Mouse (Mus musculus) intestine, embryonic 15.5 days (tissue): ENCODE data around the gene Hipk2. TPM values are rescaled to one million over a fixed set of nuclear protein-coding genes. Genes with fewer than 3 reads are reported as not detected.

Experiments
- ATAC-seq: fragments of 200-750 bp; cut with Nextera tagmentation; 2 replicates; pipeline ENCODE4 v1.8.0; 2017; ENCODE audit warnings: moderate TSS enrichment, moderate library complexity
- H3K27ac ChIP-seq: fragments of 300-500 bp; sonication (generic); 2 replicates; pipeline ENCODE4 v1.5.1; 2015; ENCODE audit warnings: mild to moderate bottlenecking, inconsistent platforms
- H3K27me3 ChIP-seq: fragments of 300-500 bp; sonication (generic); replicated peaks from 2 replicates; pipeline ENCODE4 v1.6.1; 2015; ENCODE audit warnings: inconsistent platforms
- H3K36me3 ChIP-seq: fragments of 300-500 bp; sonication (generic); 2 replicates; pipeline ENCODE4 v1.6.1; 2015; ENCODE audit warnings: inconsistent platforms
- H3K4me1 ChIP-seq: fragments of 300-500 bp; sonication (generic); replicated peaks from 2 replicates; pipeline ENCODE4 v1.6.1; 2015; ENCODE audit warnings: inconsistent platforms
- H3K4me2 ChIP-seq: fragments of 300-500 bp; sonication (generic); replicated peaks from 2 replicates; pipeline ENCODE4 v1.6.1; 2015; ENCODE audit warnings: mild to moderate bottlenecking, inconsistent platforms
- H3K4me3 ChIP-seq: fragments of 300-500 bp; sonication (generic); replicated peaks from 2 replicates; pipeline ENCODE4 v1.5.1; 2015; ENCODE audit warnings: inconsistent platforms
- H3K9ac ChIP-seq: fragments of 300-500 bp; sonication (generic); 2 replicates; pipeline ENCODE4 v1.6.1; 2015; ENCODE audit warnings: inconsistent platforms
- H3K9me3 ChIP-seq: fragments of 300-500 bp; sonication (generic); 2 replicates; pipeline ENCODE4 v1.6.1; 2016; ENCODE audit warnings: inconsistent platforms
- WGBS: fragments of 180-500 bp; shearing (Covaris S2); methylation state at CpG from one replicate; pipeline ENCODE4 v1.1.7; 2015; 5-methylcytosine and 5-hydroxymethylcytosine counted together
- polyA plus RNA-seq: library from polyadenylated mRNA; unstranded; fragments of >200 nt; fragmentation: Nextera tagmentation; extraction: Ambion mirVana; gene quantifications from 2 replicates; pipeline ENCODE4 v1.2.1, GENCODE M21; 2015

Hipk2 gene
- polyA plus RNA-seq, 1 experiment from 2014 or later = 20.2 TPM

GRCm38 (mm10) chr6:38725515-38725914, 150.4 kb downstream of the Hipk2 start:
- no peak for ATAC-seq
- Histone ChIP-seq H3K4me2 (no peak overlapping the region), H3K4me3 (no peak overlapping the region), H3K9ac (no peak overlapping the region), H3K4me1 (no peaks in the 10 kb centered on the region), H3K27me3 (no peaks in the 10 kb centered on the region), H3K36me3 (peaks cover 11% of the 10 kb centered on the region), H3K9me3 (no peaks in the 10 kb centered on the region), H3K27ac (no peak overlapping the region)
- 91% methylated on average over 3 of the region's 3 CpGs for WGBS

GRCm38 (mm10) chr6:38721361-38721760, 154.6 kb downstream of the Hipk2 start:
- Histone ChIP-seq H3K4me3 (no peak overlapping the region), H3K27ac (no peak overlapping the region), H3K4me2 (no peak overlapping the region), H3K9me3 (no peaks in the 10 kb centered on the region), H3K9ac (no peak overlapping the region), H3K27me3 (no peaks in the 10 kb centered on the region), H3K4me1 (no peaks in the 10 kb centered on the region), H3K36me3 (peaks cover 28% of the 10 kb centered on the region)
- 56% methylated on average over 1 of the region's 1 CpGs for WGBS
- no peak for ATAC-seq

- peaks cover 42% of the 10 kb centered on the region for H3K36me3 ChIP-seq
- H3K9me3 ChIP-seq = no peaks in the 10 kb centered on the region
- 85% methylated on average over 6 of the region's 6 CpGs for WGBS
- no peak for ATAC-seq
- no peaks in the 10 kb centered on the region for H3K27me3 ChIP-seq
- H3K9ac ChIP-seq = no peak overlapping the region
- H3K4me1 ChIP-seq = no peaks in the 10 kb centered on the region
- H3K27ac ChIP-seq = no peak overlapping the region
- H3K4me2 ChIP-seq = no peak overlapping the region
- no peak overlapping the region for H3K4me3 ChIP-seq
Measured at GRCm38 (mm10) chr6:38719229-38719628, 156.7 kb downstream of the Hipk2 start.

- no peak for ATAC-seq
- Histone ChIP-seq H3K4me3 (no peak overlapping the region), H3K27me3 (no peaks in the 10 kb centered on the region), H3K4me1 (no peaks in the 10 kb centered on the region), H3K4me2 (no peak overlapping the region), H3K9me3 (no peaks in the 10 kb centered on the region), H3K27ac (no peak overlapping the region), H3K36me3 (peaks cover 47% of the 10 kb centered on the region), H3K9ac (no peak overlapping the region)
- WGBS = 93% methylated on average over 7 of the region's 7 CpGs
Measured at GRCm38 (mm10) chr6:38718625-38719024, 157.3 kb downstream of the Hipk2 start.

GRCm38 (mm10) chr6:38715881-38716280, 160.1 kb downstream of the Hipk2 start:
- WGBS = 93% methylated on average over 16 of the region's 16 CpGs
- no peak overlapping the region for H3K9ac ChIP-seq
- no peak for ATAC-seq
- no peaks in the 10 kb centered on the region for H3K9me3 ChIP-seq
- peaks cover 55% of the 10 kb centered on the region for H3K36me3 ChIP-seq
- H3K4me3 ChIP-seq = no peak overlapping the region
- H3K4me2 ChIP-seq = no peak overlapping the region
- H3K27ac ChIP-seq = no peak overlapping the region
- H3K4me1 ChIP-seq = no peaks in the 10 kb centered on the region
- no peaks in the 10 kb centered on the region for H3K27me3 ChIP-seq

- Histone ChIP-seq H3K27me3 (no peaks in the 10 kb centered on the region), H3K36me3 (peaks cover 57% of the 10 kb centered on the region), H3K4me2 (no peak overlapping the region), H3K27ac (0 out of 2 replicates have a peak overlapping the region, but pooled peaks have one; percentile 6), H3K4me1 (no peaks in the 10 kb centered on the region), H3K4me3 (no peak overlapping the region), H3K9ac (no peak overlapping the region; the same call in 1 of the 2 replicates), H3K9me3 (no peaks in the 10 kb centered on the region)
- WGBS = 86% methylated on average over 19 of the region's 19 CpGs
- no peak for ATAC-seq
Measured at GRCm38 (mm10) chr6:38713957-38714898, 161.7 kb downstream of the Hipk2 start.

- H3K36me3 ChIP-seq = peaks cover 42% of the 10 kb centered on the region
- WGBS = 90% methylated on average over 3 of the region's 3 CpGs
- H3K27me3 ChIP-seq = no peaks in the 10 kb centered on the region
- no peak overlapping the region for H3K27ac ChIP-seq
- no peak overlapping the region for H3K4me2 ChIP-seq
- H3K9ac ChIP-seq = no peak overlapping the region
- no peaks in the 10 kb centered on the region for H3K9me3 ChIP-seq
- no peaks in the 10 kb centered on the region for H3K4me1 ChIP-seq
- no peak for ATAC-seq
- H3K4me3 ChIP-seq = no peak overlapping the region
Measured at GRCm38 (mm10) chr6:38710449-38710848, 165.5 kb downstream of the Hipk2 start.

- Histone ChIP-seq H3K4me2 (no peak overlapping the region), H3K9me3 (no peaks in the 10 kb centered on the region), H3K4me3 (no peak overlapping the region), H3K36me3 (peaks cover 29% of the 10 kb centered on the region; the same call in 1 of the 2 replicates), H3K27me3 (no peaks in the 10 kb centered on the region), H3K4me1 (no peaks in the 10 kb centered on the region), H3K27ac (no peak overlapping the region), H3K9ac (no peak overlapping the region)
- 76% methylated on average over 7 of the region's 7 CpGs for WGBS
- no peak for ATAC-seq
Measured at GRCm38 (mm10) chr6:38704264-38704984, 171.5 kb downstream of the Hipk2 start.

GRCm38 (mm10) chr6:38703526-38703925, 172.4 kb downstream of the Hipk2 start:
- H3K27ac ChIP-seq = no peak overlapping the region
- peaks cover 36% of the 10 kb centered on the region; the same call in 1 of the 2 replicates for H3K36me3 ChIP-seq

GRCm38 (mm10) chr6:38702810-38703399, 173.1 kb downstream of the Hipk2 start:
- Histone ChIP-seq H3K9me3 (no peaks in the 10 kb centered on the region), H3K4me3 (no peak overlapping the region), H3K4me2 (no peak overlapping the region), H3K4me1 (peaks cover 9% of the 10 kb centered on the region), H3K27me3 (no peaks in the 10 kb centered on the region), H3K9ac (no peak overlapping the region), H3K36me3 (peaks cover 41% of the 10 kb centered on the region), H3K27ac (no peak overlapping the region)
- WGBS = 44% methylated on average over 6 of the region's 6 CpGs
- no peak for ATAC-seq

More at GRCm38 (mm10) chr6:38703526-38703925, 172.4 kb downstream of the Hipk2 start:
- Histone ChIP-seq H3K9me3 (no peaks in the 10 kb centered on the region), H3K4me1 (peaks cover 5% of the 10 kb centered on the region; the same call in 1 of the 2 replicates), H3K9ac (no peak overlapping the region), H3K4me3 (no peak overlapping the region), H3K27me3 (no peaks in the 10 kb centered on the region), H3K4me2 (no peak overlapping the region)
- WGBS = 89% methylated on average over 6 of the region's 6 CpGs
- no peak for ATAC-seq

GRCm38 (mm10) chr6:38701421-38701820, 174.5 kb downstream of the Hipk2 start:
- H3K4me2 ChIP-seq = no peak overlapping the region
- no peak for ATAC-seq
- H3K4me1 ChIP-seq = peaks cover 9% of the 10 kb centered on the region
- H3K27me3 ChIP-seq = no peaks in the 10 kb centered on the region
- no peaks in the 10 kb centered on the region for H3K9me3 ChIP-seq
- H3K27ac ChIP-seq = no peak overlapping the region
- H3K36me3 ChIP-seq = peaks cover 42% of the 10 kb centered on the region
- H3K9ac ChIP-seq = no peak overlapping the region
- H3K4me3 ChIP-seq = no peak overlapping the region
- whole genome bisulfite sequencing = 49% methylated on average over 2 of the region's 2 CpGs
